Mouse (Mus musculus): ENCODE data around the gene Krtap3-1. TPM values are rescaled to one million over a fixed set of nuclear protein-coding genes. Genes with fewer than 3 reads are reported as not detected.

The Krtap3-1 gene
- polyA plus RNA-seq, 1 experiment from 2014 or later, result not detected

Other genes starting within 250 kb of the Krtap3-1 start
- gene Krt25, start 243.7 kb downstream of the Krtap3-1 start, polyA plus RNA-seq (2015; fragmentation: Nextera tagmentation; extraction: Ambion mirVana), result not detected in 2 replicates
- gene Krt26, start 228.7 kb downstream of the Krtap3-1 start, polyA plus RNA-seq (2015; fragmentation: Nextera tagmentation; extraction: Ambion mirVana), result not detected in 2 replicates
- gene Krt27, start 215.5 kb downstream of the Krtap3-1 start, polyA plus RNA-seq (2015; fragmentation: Nextera tagmentation; extraction: Ambion mirVana), result not detected in 2 replicates
- gene Krt28, start 191.7 kb downstream of the Krtap3-1 start, polyA plus RNA-seq (2015; fragmentation: Nextera tagmentation; extraction: Ambion mirVana), result not detected in 2 replicates
- gene Krt10, start 177.3 kb downstream of the Krtap3-1 start, polyA plus RNA-seq (2015; fragmentation: Nextera tagmentation; extraction: Ambion mirVana), result 2.1 and 3.1 TPM in 2 replicates
- gene Krt12, start 144.4 kb downstream of the Krtap3-1 start, polyA plus RNA-seq (2015; fragmentation: Nextera tagmentation; extraction: Ambion mirVana), result not detected in 2 replicates
- gene Krt20, start 128.5 kb downstream of the Krtap3-1 start, polyA plus RNA-seq (2015; fragmentation: Nextera tagmentation; extraction: Ambion mirVana), result 33.2 and 34.0 TPM in 2 replicates
- 1.0 and 1.2 TPM in 2 replicates for gene Krt23, start 73.5 kb downstream of the Krtap3-1 start, polyA plus RNA-seq (2015; fragmentation: Nextera tagmentation; extraction: Ambion mirVana)
- not detected in 2 replicates for gene Krt39, start 45.3 kb downstream of the Krtap3-1 start, polyA plus RNA-seq (2015; fragmentation: Nextera tagmentation; extraction: Ambion mirVana)
- gene Krt40, start 23.5 kb downstream of the Krtap3-1 start, polyA plus RNA-seq (2015; fragmentation: Nextera tagmentation; extraction: Ambion mirVana), result not detected in 2 replicates
- not detected in 2 replicates for gene Krtap3-3, start 15.8 kb downstream of the Krtap3-1 start, polyA plus RNA-seq (2015; fragmentation: Nextera tagmentation; extraction: Ambion mirVana)
- not detected in 2 replicates for gene Krtap3-2, start 9.8 kb downstream of the Krtap3-1 start, polyA plus RNA-seq (2015; fragmentation: Nextera tagmentation; extraction: Ambion mirVana)
- not detected in 2 replicates for gene Gm11939, start 7.2 kb downstream of the Krtap3-1 start, polyA plus RNA-seq (2015; fragmentation: Nextera tagmentation; extraction: Ambion mirVana)
- not detected in 2 replicates for gene Krtap1-5, start 14.4 kb upstream of the Krtap3-1 start, polyA plus RNA-seq (2015; fragmentation: Nextera tagmentation; extraction: Ambion mirVana)
- not detected in 2 replicates for gene Krtap1-4, start 17.0 kb upstream of the Krtap3-1 start, polyA plus RNA-seq (2015; fragmentation: Nextera tagmentation; extraction: Ambion mirVana)
- gene Krtap1-3, start 24.7 kb upstream of the Krtap3-1 start, polyA plus RNA-seq (2015; fragmentation: Nextera tagmentation; extraction: Ambion mirVana), result not detected in 2 replicates
- gene Krtap9-3, start 31.5 kb upstream of the Krtap3-1 start, polyA plus RNA-seq (2015; fragmentation: Nextera tagmentation; extraction: Ambion mirVana), result not detected in 2 replicates
- not detected in 2 replicates for gene Gm11938, start 36.7 kb upstream of the Krtap3-1 start, polyA plus RNA-seq (2015; fragmentation: Nextera tagmentation; extraction: Ambion mirVana)
- not detected in 2 replicates for gene Gm11937, start 43.6 kb upstream of the Krtap3-1 start, polyA plus RNA-seq (2015; fragmentation: Nextera tagmentation; extraction: Ambion mirVana)
- not detected in 2 replicates for gene Krtap2-4, start 48.2 kb upstream of the Krtap3-1 start, polyA plus RNA-seq (2015; fragmentation: Nextera tagmentation; extraction: Ambion mirVana)
- gene Gm11562, start 53.8 kb upstream of the Krtap3-1 start, polyA plus RNA-seq (2015; fragmentation: Nextera tagmentation; extraction: Ambion mirVana), result not detected in 2 replicates
- not detected in 2 replicates for gene Krtap4-1, start 61.6 kb upstream of the Krtap3-1 start, polyA plus RNA-seq (2015; fragmentation: Nextera tagmentation; extraction: Ambion mirVana)
- gene Krtap4-2, start 68.5 kb upstream of the Krtap3-1 start, polyA plus RNA-seq (2015; fragmentation: Nextera tagmentation; extraction: Ambion mirVana), result not detected in 2 replicates
- not detected in 2 replicates for gene Krtap4-7, start 77.5 kb upstream of the Krtap3-1 start, polyA plus RNA-seq (2015; fragmentation: Nextera tagmentation; extraction: Ambion mirVana)
- gene Gm11555, start 83.6 kb upstream of the Krtap3-1 start, polyA plus RNA-seq (2015; fragmentation: Nextera tagmentation; extraction: Ambion mirVana), result not detected in 2 replicates
- not detected in 2 replicates for gene Gm11563, start 92.3 kb upstream of the Krtap3-1 start, polyA plus RNA-seq (2015; fragmentation: Nextera tagmentation; extraction: Ambion mirVana)
- gene Krtap4-6, start 99.3 kb upstream of the Krtap3-1 start, polyA plus RNA-seq (2015; fragmentation: Nextera tagmentation; extraction: Ambion mirVana), result not detected in 2 replicates
- not detected in 2 replicates for gene Gm14190, start 124.1 kb upstream of the Krtap3-1 start, polyA plus RNA-seq (2015; fragmentation: Nextera tagmentation; extraction: Ambion mirVana)
- gene Gm14180, start 167.7 kb upstream of the Krtap3-1 start, polyA plus RNA-seq (2015; fragmentation: Nextera tagmentation; extraction: Ambion mirVana), result not detected in 2 replicates
- not detected in 2 replicates for gene Gm11595, start 206.3 kb upstream of the Krtap3-1 start, polyA plus RNA-seq (2015; fragmentation: Nextera tagmentation; extraction: Ambion mirVana)
- gene Krtap4-8, start 214.1 kb upstream of the Krtap3-1 start, polyA plus RNA-seq (2015; fragmentation: Nextera tagmentation; extraction: Ambion mirVana), result not detected in 2 replicates
- not detected in 2 replicates for gene Krtap4-9, start 218.6 kb upstream of the Krtap3-1 start, polyA plus RNA-seq (2015; fragmentation: Nextera tagmentation; extraction: Ambion mirVana)
- gene Gm11596, start 226.8 kb upstream of the Krtap3-1 start, polyA plus RNA-seq (2015; fragmentation: Nextera tagmentation; extraction: Ambion mirVana), result not detected in 2 replicates
- not detected in 2 replicates for gene Gm11569, start 232.3 kb upstream of the Krtap3-1 start, polyA plus RNA-seq (2015; fragmentation: Nextera tagmentation; extraction: Ambion mirVana)
- gene Gm11554, start 237.8 kb upstream of the Krtap3-1 start, polyA plus RNA-seq (2015; fragmentation: Nextera tagmentation; extraction: Ambion mirVana), result not detected in 2 replicates
- not detected in 2 replicates for gene Krtap4-13, start 243.3 kb upstream of the Krtap3-1 start, polyA plus RNA-seq (2015; fragmentation: Nextera tagmentation; extraction: Ambion mirVana)
- gene Gm11564, start 249.0 kb upstream of the Krtap3-1 start, polyA plus RNA-seq (2015; fragmentation: Nextera tagmentation; extraction: Ambion mirVana), result not detected in 2 replicates